Mouse (Mus musculus): Measurements from ENCODE around the gene Pde6g.

DNA sequence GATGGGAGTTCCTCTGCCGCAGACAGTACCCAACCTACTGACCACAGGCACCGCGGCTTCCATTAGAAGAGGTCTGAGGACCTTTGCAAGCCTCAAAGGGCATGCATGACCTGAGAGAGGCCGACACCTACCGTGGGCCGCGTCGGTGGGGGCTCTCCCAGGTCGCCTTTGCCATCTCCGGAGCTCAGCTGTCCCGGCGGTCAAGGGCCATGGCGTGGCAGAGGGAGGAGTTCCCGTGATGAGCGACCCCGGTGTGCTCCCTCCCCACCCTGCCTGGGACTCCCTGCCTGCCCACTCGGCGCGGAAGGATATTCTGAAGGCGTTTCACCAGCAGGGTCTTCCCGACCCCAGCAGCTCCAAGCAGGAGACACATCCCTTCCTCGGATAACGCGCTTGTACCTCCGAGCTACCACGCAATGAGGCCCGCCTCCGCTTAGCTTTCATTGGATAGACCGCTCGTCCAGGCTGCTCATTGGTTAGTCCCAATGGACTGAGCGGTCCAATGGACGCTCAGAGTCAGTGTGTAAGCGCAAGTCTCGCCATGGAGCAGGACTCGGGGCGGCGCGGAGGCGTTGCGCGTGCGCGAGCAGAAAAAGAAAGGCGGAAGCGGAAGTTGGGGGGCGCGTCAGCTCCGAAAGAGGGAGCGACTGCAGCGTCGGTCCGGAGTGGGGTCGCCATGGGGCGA, 13.9 kb upstream of the Pde6g start, which contains the start of gene Arl16:
- TF ChIP-seq POLR2A (IDR thresholded peaks at IDR 0.05; ENCODE audit: control insufficient read depth in 1 of 2, insufficient read depth in 1 of 2, low read depth in 1 of 2, low read length in 2 of 2, poor library complexity in 1 of 2) (peak; percentile 88 to 97), NELFE (IDR thresholded peaks at IDR 0.05; ENCODE audit: low read depth, low read length) (peak; percentile 95), KAT2A (conservative IDR thresholded peaks at IDR 0.05; ENCODE audit: low read depth, low read length) (peak; percentile 68; the same call in 1 of the 2 replicates), CTCF (IDR thresholded peaks at IDR 0.05 in 2 of 3, conservative IDR thresholded peaks at IDR 0.05 in 1 of 3; ENCODE audit: control insufficient read depth in 1 of 3, insufficient read depth in 1 of 3, low read depth in 2 of 3, low read length in 3 of 3, poor library complexity in 1 of 3, severe bottlenecking in 1 of 3) (no peak), MAFK (IDR thresholded peaks at IDR 0.05; ENCODE audit: borderline replicate concordance, low read depth, low read length) (no peak), MYB (IDR thresholded peaks at IDR 0.05; ENCODE audit: low read depth, low read length) (no peak), CHD2 (IDR thresholded peaks at IDR 0.05; ENCODE audit: low read length) (peak; percentile 75), MAZ (IDR thresholded peaks at IDR 0.05; ENCODE audit: low read depth, low read length) (peak; percentile 95), EP300 (IDR thresholded peaks at IDR 0.05; ENCODE audit: low read depth in 1 of 2, low read length in 2 of 2) (no peak; a peak in 1 of 4 replicates), ZNF384 (IDR thresholded peaks at IDR 0.05; ENCODE audit: low read depth, low read length) (no peak), ZKSCAN1 (IDR thresholded peaks at IDR 0.05; ENCODE audit: low read depth, low read length) (0 out of 2 replicates have a peak, but pooled peaks have one; percentile 9), RAD21 (IDR thresholded peaks at IDR 0.05; ENCODE audit: low read depth, low read length) (no peak), MEF2A (IDR thresholded peaks at IDR 0.05; ENCODE audit: extremely low read depth, insufficient replicate concordance, low read depth, low read length, poor library complexity, severe bottlenecking) (no peak), POLR2AphosphoS2 (IDR thresholded peaks at IDR 0.05; ENCODE audit: low read length) (peak; percentile 87)

All from MEL (cell line).